Mouse (Mus musculus) neural tube, embryonic 13.5 days (tissue): ENCODE data around the gene 4930404N11Rik. TPM values are rescaled to one million over a fixed set of nuclear protein-coding genes. Genes with fewer than 3 reads are reported as not detected.

Experiments used
- microRNA-seq: library from miRNA; unstranded; fragments of <30 nt; microRNA quantifications from one replicate; pipeline ENCODE4, GENCODE M21; 2016
- polyA plus RNA-seq: library from polyadenylated mRNA; unstranded; fragments of >200 nt; fragmentation: Nextera tagmentation; extraction: Ambion mirVana; gene quantifications from 2 replicates; pipeline ENCODE4 v1.2.1, GENCODE M21; 2015

Gene 4930404N11Rik
- polyA plus RNA-seq, 1 experiment from 2014 or later: 0.87 TPM

Small RNA genes lying within 50 kb of the gene (microRNA-seq; reads per million reads assigned to microRNA genes)
- gene Mir6913: 0.44 reads per million

Other genes starting within 250 kb of the 4930404N11Rik start
- 12.2 and 14.9 TPM in 2 replicates for gene Zbtb7a, start 230.6 kb downstream of the 4930404N11Rik start, polyA plus RNA-seq
- gene Pias4, start 197.9 kb downstream of the 4930404N11Rik start, polyA plus RNA-seq: 60.0 and 77.5 TPM in 2 replicates
- 532 and 537 TPM in 2 replicates for gene Eef2, start 189.2 kb downstream of the 4930404N11Rik start, polyA plus RNA-seq
- gene Dapk3, start 182.8 kb downstream of the 4930404N11Rik start, polyA plus RNA-seq: 79.1 and 80.9 TPM in 2 replicates
- not detected in 2 replicates for gene 4930442H23Rik, start 182.0 kb downstream of the 4930404N11Rik start, polyA plus RNA-seq
- gene Nmrk2, start 163.8 kb downstream of the 4930404N11Rik start, polyA plus RNA-seq: not detected in 2 replicates
- 58.1 and 62.3 TPM in 2 replicates for gene Atcay, start 135.0 kb downstream of the 4930404N11Rik start, polyA plus RNA-seq
- 21.7 and 21.8 TPM in 2 replicates for gene Zfr2, start 132.7 kb downstream of the 4930404N11Rik start, polyA plus RNA-seq
- gene Matk, start 112.9 kb downstream of the 4930404N11Rik start, polyA plus RNA-seq: 10.5 and 13.0 TPM in 2 replicates
- gene Mrpl54, start 98.9 kb downstream of the 4930404N11Rik start, polyA plus RNA-seq: 145 and 150 TPM in 2 replicates
- gene Apba3, start 98.9 kb downstream of the 4930404N11Rik start, polyA plus RNA-seq: 33.7 and 36.1 TPM in 2 replicates
- gene Tjp3, start 74.2 kb downstream of the 4930404N11Rik start, polyA plus RNA-seq: 2.3 and 3.3 TPM in 2 replicates
- gene Pip5k1c, start 72.9 kb downstream of the 4930404N11Rik start, polyA plus RNA-seq: 99.3 and 102 TPM in 2 replicates
- gene Cactin, start 44.7 kb downstream of the 4930404N11Rik start, polyA plus RNA-seq: 32.5 and 42.5 TPM in 2 replicates
- gene Tbxa2r, start 37.1 kb downstream of the 4930404N11Rik start, polyA plus RNA-seq: 4.5 and 4.8 TPM in 2 replicates
- gene Gipc3, start 22.6 kb downstream of the 4930404N11Rik start, polyA plus RNA-seq: not detected in 2 replicates
- 46.5 and 51.5 TPM in 2 replicates for gene Hmg20b, start 15.3 kb downstream of the 4930404N11Rik start, polyA plus RNA-seq
- gene Mfsd12, start 8.3 kb downstream of the 4930404N11Rik start, polyA plus RNA-seq: 16.5 and 17.8 TPM in 2 replicates
- 105 and 112 TPM in 2 replicates for gene Fzr1, start 12.7 kb upstream of the 4930404N11Rik start, polyA plus RNA-seq
- 72.2 and 75.2 TPM in 2 replicates for gene Dohh, start 18.6 kb upstream of the 4930404N11Rik start, polyA plus RNA-seq
- 5.2 and 8.2 TPM in 2 replicates for gene Gm48551, start 18.6 kb upstream of the 4930404N11Rik start, polyA plus RNA-seq
- 1.3 and 2.5 TPM in 2 replicates for gene Gm48552, start 23.2 kb upstream of the 4930404N11Rik start, polyA plus RNA-seq
- gene Smim24, start 27.2 kb upstream of the 4930404N11Rik start, polyA plus RNA-seq: 1.8 and 3.1 TPM in 2 replicates
- 27.1 and 27.9 TPM in 2 replicates for gene Nfic, start 89.8 kb upstream of the 4930404N11Rik start, polyA plus RNA-seq
- 52.7 and 56.1 TPM in 2 replicates for gene Celf5, start 116.9 kb upstream of the 4930404N11Rik start, polyA plus RNA-seq
- 68.7 and 68.8 TPM in 2 replicates for gene Ncln, start 130.6 kb upstream of the 4930404N11Rik start, polyA plus RNA-seq
- 0.36 and 0.64 TPM in 2 replicates for gene S1pr4, start 134.3 kb upstream of the 4930404N11Rik start, polyA plus RNA-seq
- gene Gna15, start 158.4 kb upstream of the 4930404N11Rik start, polyA plus RNA-seq: 1.3 and 1.9 TPM in 2 replicates
- 78.8 and 81.6 TPM in 2 replicates for gene Gna11, start 179.4 kb upstream of the 4930404N11Rik start, polyA plus RNA-seq
- gene Aes, start 193.7 kb upstream of the 4930404N11Rik start, polyA plus RNA-seq: 572 and 635 TPM in 2 replicates
- 31.1 and 32.9 TPM in 2 replicates for gene Tle2, start 208.7 kb upstream of the 4930404N11Rik start, polyA plus RNA-seq
- gene Tle6, start 235.3 kb upstream of the 4930404N11Rik start, polyA plus RNA-seq: 4.9 and 6.2 TPM in 2 replicates
- 2.5 and 3.3 TPM in 2 replicates for gene BC025920, start 240.5 kb upstream of the 4930404N11Rik start, polyA plus RNA-seq